Mouse (Mus musculus) left cerebral cortex, adult 6 months (tissue): ENCODE data around the gene 1700018F24Rik. TPM values are rescaled to one million over a fixed set of nuclear protein-coding genes. Genes with fewer than 3 reads are reported as not detected.

Experiments
- long read RNA-seq, 2 experiments: library from polyadenylated mRNA; unstranded; transcript quantifications; one replicate each; pipeline ENCODE4 v2.0.0; 2019 to 2020
- polyA plus RNA-seq: library from polyadenylated mRNA; unstranded; fragments of <200 nt; fragmentation: Nextera tagmentation; gene quantifications from 2 replicates; pipeline ENCODE4 v1.2.3, GENCODE M21; 2021

Gene 1700018F24Rik
- not detected in 2 replicates for polyA plus RNA-seq
- long read RNA-seq, experiment 1 = 0 reads
- long read RNA-seq, experiment 2 = 0 reads

DNA sequence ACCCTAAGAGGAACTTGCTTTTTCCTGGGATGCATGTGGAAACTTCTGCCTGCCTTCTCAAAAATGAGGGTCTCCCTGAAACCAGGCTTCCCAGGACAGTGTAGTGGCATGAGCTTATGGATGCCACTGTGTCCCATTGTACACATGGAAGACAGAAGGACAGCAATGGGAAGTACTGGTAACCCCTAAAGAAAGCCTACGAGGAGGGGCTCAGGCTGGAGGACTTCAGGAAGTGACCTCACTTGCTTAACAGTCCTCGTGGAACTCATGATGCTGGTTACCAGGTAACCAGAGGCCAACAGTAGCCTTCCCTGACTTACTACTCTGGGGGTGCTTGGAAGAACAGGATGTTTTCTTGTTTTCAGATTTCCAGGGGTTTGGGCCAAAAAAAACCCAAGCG lies at the start of gene 1700018F24Rik:
Gene 1700018F24Rik, plus strand, starts transcription at position 301 of the 400 bp plus-strand sequence.

DNA sequence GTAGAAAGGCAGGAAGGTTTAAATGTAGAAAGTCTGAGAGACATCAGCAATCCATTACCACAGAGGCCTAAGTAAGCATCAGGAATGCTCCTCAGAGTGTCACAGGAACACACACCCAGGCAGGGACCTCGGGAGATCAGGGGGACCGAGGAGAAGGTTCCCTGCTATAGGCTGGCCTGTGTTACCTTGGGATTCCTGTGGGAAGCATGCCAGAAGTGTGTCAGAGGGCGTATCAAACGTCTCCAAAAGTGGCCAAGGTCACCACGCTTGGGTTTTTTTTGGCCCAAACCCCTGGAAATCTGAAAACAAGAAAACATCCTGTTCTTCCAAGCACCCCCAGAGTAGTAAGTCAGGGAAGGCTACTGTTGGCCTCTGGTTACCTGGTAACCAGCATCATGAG lies 10.4 kb upstream of the 1700018F24Rik start, which contains the start of gene Gm4871:
Gene Gm4871, minus strand, starts transcription at position 364 of the 400 bp plus-strand sequence.

DNA sequence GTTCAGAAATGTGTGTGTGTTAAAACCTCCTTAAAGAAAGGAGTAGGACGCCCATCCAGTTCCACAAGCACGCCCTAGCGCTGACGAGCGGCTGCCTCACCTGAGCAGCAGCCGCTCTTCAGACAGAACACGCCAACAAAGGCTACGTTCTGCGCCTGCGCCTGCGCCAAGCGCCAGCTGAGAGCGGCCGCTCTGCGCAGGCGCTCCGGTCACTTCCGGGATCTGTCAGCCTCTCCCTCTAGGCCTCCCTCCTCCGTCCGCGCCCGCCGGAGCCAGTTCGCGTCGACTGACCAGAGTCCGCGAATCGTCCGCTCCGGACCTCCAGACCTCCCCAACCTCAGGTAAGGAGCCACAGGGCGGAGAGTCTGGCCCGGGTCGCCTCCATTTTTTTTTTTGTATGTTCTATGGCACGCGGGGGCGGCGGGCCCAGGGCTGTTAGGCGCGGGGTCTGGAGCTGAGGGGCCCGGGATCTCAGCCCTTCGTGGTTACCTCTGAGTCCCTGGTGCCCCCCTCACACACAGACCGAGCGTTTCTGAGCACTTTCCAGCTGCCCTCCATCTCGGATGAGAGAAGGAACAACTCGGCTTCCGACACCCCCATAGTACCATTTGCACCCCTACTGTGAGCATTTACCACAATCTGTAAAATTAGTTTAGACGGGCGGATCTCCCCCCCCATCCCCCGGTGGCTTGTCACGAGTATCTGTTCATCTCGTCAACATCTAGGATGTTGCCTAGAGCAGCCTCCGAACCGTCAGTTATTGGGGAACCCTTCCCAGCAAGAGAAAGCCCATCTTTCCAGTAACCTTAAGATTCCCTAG lies 41.1 kb downstream of the 1700018F24Rik start, which contains the start of the genes Arpc1a and Kpna7:
Gene Arpc1a, plus strand, starts transcription at position 199 of the 820 bp plus-strand sequence.
Gene Kpna7, minus strand, starts transcription at position 399 of the 820 bp plus-strand sequence.

Other genes with a start within 250 kb of the 1700018F24Rik start
- 3.0 TPM in 2 replicates for gene Smurf1, start 77.1 kb upstream of the 1700018F24Rik start, polyA plus RNA-seq
- gene Gm4871, start 10.2 kb upstream of the 1700018F24Rik start, polyA plus RNA-seq = not detected in 2 replicates
- 301 and 348 TPM in 2 replicates for gene Arpc1a, start 40.8 kb downstream of the 1700018F24Rik start, polyA plus RNA-seq
- gene Kpna7, start 41.0 kb downstream of the 1700018F24Rik start, polyA plus RNA-seq = not detected in 2 replicates
- gene Arpc1b, start 71.2 kb downstream of the 1700018F24Rik start, polyA plus RNA-seq = 50.2 and 58.6 TPM in 2 replicates
- 66.4 and 82.4 TPM in 2 replicates for gene Pdap1, start 97.2 kb downstream of the 1700018F24Rik start, polyA plus RNA-seq
- gene Bud31, start 97.4 kb downstream of the 1700018F24Rik start, polyA plus RNA-seq = 121 and 122 TPM in 2 replicates
- 14.6 and 14.8 TPM in 2 replicates for gene Ptcd1, start 124.1 kb downstream of the 1700018F24Rik start, polyA plus RNA-seq
- 6.3 and 9.7 TPM in 2 replicates for gene Cpsf4, start 124.2 kb downstream of the 1700018F24Rik start, polyA plus RNA-seq
- 1,054 and 1,489 TPM in 2 replicates for gene Atp5j2, start 149.1 kb downstream of the 1700018F24Rik start, polyA plus RNA-seq
- gene Zkscan14, start 158.9 kb downstream of the 1700018F24Rik start, polyA plus RNA-seq = 10.4 and 12.3 TPM in 2 replicates
- 5.3 and 7.2 TPM in 2 replicates for gene Zkscan5, start 161.6 kb downstream of the 1700018F24Rik start, polyA plus RNA-seq
- gene Zfp655, start 188.7 kb downstream of the 1700018F24Rik start, polyA plus RNA-seq = 17.0 and 24.6 TPM in 2 replicates
- 0.75 and 1.1 TPM in 2 replicates for gene Zscan25, start 237.5 kb downstream of the 1700018F24Rik start, polyA plus RNA-seq